Mouse (Mus musculus) kidney, adult 11 months (tissue): ENCODE results near the gene Nt5dc1.
"Not testable (repeated sequence)": the region's sequence is repeated elsewhere in the genome, so short reads cannot be mapped to it uniquely, and the experiment has no call there.

Source experiments
- DNase-seq: peaks from one replicate; pipeline ENCODE4 v3.0.0; 2022

The Nt5dc1 gene

GRCm38 (mm10) chr10:34418204-34418756 is at the start of gene Nt5dc1:
Gene Nt5dc1, minus strand, starts transcription at chr10:34418552.
- peak; percentile 90 for DNase-seq

- DNase-seq = no peak
Observed at GRCm38 (mm10) chr10:34464321-34464720, 46.0 kb upstream of the Nt5dc1 start.

- no peak for DNase-seq
Observed at GRCm38 (mm10) chr10:34461451-34461850, 43.1 kb upstream of the Nt5dc1 start.

DNA sequence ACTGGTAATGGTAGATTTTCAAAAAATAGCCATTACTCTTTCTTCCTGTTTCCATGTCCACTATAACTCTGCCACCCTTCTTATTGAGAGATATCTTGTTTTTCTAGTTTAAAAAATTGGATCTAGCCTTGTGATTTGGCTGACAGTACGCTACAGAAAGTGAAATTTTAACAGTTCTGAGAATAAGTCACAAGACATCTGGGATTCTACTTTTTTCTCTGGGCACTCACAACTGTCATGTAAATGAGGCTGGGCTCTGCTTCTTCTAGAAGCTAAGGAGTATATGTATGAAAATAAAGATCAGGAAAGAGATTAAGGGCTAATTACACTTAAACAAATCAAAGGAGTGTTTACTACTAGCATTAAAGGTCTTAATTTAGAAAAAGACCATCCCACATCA is 31.1 kb upstream of the Nt5dc1 start:
- no peak for DNase-seq

DNA sequence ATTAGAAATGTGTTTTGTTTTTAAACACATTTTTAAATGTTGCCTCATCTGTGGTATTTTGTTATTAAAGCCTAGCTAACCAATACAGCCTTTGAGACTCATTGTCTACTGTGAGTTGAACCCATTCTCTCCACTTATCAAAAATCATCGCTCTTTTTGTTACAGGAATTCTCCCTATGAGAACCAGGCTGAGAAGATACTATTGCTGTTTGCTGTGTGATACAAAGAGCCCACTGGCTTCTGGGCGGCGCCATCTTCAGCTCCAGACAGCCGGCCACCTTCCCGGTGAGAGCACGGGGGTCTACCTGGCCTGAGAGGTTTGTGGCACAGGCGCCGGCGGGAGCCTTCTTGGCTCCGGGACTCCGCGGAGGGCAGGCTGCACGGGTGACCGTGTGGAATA is 15.8 kb upstream of the Nt5dc1 start:
- not testable (repeated sequence) for DNase-seq

- no peak for DNase-seq
Observed at GRCm38 (mm10) chr10:34431783-34432182, 13.4 kb upstream of the Nt5dc1 start.

GRCm38 (mm10) chr10:34418794-34419193 is 442 bp upstream of the Nt5dc1 start:
- not testable (repeated sequence) for DNase-seq

- no peak for DNase-seq
Observed at GRCm38 (mm10) chr10:34399267-34399666, 19.1 kb downstream of the Nt5dc1 start.

DNA sequence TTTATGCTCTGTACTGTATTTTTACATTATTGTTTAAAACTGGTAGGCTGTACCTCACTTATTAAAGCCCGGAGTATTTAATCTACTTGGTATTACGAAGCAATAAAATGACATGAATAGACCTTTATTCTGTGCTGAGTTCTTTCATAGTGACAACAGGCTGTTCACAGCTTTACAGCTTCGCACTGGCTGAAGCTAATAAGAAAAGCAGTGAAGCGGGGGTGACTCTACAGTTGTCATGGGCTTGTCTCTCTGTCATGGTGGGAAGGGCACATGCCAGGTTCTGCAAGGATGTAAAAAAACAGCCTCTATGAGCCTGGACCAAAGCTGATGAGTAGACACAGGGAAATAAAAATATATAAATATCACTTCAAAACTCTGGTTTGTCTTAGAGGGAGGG is 21.4 kb downstream of the Nt5dc1 start:
- no peak for DNase-seq

DNA sequence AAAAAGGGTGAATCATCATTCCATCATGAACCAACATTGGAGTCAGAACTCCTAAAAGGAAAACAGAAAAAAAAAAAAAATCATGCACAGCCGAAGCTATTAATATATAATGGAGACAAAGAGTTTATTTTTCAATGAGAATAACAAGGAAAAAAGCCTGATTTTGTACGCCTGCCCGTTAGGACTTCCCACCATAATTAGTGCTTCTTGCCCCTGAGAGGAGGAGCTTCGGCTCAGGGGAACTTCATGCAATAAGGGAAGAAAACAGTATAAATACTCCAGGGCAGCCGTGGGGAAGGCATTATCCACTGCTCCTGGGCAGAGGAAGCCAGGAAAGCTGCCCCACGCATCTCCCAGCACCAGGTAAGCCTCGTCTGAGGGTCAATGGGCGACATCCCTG is 28.7 kb downstream of the Nt5dc1 start, which contains the start of gene Col10a1:
Col10a1 (plus strand) TSS at position 301 of the 400 bp plus-strand sequence.
- no peak for DNase-seq

- DNase-seq = no peak
Observed at GRCm38 (mm10) chr10:34385636-34386035, 32.7 kb downstream of the Nt5dc1 start.

DNA sequence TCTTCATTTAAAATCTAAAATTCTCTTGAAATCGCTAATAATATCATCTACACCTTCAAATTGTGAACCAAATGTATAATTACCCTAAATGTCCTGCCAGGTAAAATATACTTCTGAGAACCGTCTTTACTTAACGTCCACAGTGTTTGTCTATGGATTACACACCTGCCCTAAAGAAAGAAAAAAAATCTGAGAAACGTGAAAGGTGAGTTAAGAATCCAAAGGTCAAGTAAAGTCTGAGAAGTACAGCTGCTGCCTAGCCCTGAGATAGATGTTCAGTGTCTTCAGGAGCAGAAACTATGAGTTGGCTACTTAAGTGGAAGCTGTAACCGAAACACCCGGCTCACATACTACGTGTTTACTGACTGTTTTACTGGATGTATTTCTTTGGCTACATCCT is 45.0 kb downstream of the Nt5dc1 start:
- no peak for DNase-seq

DNA sequence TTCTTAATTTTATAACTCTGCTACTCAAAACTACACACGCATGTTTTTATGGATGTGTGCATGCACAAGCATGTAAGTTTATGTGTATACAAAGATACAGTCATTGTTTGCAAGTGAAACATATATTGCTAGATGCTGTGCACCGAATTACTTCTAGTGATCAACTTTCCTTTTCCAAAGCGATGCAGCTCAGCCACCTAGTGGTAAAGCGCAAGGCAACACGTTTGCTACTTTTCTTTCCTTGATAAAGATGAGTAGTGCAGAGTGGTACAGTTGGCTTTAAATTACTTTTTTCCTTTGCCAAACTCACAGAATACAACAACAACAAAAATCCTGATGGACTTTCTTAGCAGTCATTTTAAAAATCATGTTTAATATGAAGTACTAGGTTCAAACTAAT is 50.2 kb downstream of the Nt5dc1 start:
- DNase-seq = no peak

DNA sequence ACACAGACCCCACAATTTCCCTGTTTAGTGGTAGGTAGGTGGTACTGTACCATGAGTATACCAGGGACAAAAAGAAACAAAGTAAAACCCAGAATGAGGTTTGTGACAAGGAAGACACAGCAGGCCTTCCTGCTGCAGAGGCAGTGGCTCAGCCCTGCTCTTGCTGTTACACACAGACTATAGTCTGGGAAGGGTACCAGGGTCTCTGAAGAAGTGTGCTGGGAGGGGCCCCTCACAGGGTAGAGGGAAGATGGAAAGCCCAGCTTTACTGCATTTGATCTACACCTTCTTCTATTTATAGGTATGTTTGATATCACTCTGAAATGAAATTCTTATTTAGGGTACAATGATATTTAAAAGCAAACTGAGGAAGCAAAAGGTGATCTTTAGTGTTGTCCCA is 54.6 kb downstream of the Nt5dc1 start:
- no peak for DNase-seq

DNA sequence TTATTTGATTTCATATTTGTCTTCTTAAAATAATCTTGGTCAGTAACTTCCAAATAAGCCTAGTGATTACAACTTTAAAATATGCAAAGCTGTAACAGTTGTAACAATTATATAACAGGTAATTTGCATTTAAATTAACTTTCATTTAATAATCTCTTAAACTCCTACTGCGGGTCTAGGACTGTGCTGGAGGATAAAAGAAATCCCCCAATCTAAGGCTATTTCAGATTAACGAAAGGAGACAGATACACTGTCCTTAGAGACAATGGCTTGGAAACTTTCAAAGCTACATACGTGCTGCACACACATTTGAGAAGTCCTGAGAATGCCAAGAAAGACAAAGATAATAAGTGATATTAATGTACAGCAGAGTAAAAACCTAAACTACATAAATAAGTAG is 60.1 kb downstream of the Nt5dc1 start:
- no peak for DNase-seq

DNA sequence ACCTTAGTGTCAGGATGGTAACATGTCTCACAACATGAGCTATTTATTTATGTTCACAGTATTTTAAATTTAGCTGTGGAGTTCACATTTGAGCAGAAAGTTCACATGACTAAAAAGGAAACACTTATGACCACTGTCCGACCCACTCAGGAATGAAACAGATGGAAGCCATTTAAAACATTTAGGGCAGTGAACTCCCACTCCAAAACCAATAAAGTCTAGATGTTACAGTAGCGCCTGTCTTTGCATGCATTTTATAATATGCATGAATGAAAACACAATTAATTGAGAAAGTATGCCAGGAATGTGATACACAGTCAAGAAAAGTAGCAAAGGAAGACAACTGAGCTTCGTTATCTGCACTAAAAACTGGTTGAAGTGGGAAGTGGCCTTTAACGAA is 66.2 kb downstream of the Nt5dc1 start:
- DNase-seq = no peak

DNA sequence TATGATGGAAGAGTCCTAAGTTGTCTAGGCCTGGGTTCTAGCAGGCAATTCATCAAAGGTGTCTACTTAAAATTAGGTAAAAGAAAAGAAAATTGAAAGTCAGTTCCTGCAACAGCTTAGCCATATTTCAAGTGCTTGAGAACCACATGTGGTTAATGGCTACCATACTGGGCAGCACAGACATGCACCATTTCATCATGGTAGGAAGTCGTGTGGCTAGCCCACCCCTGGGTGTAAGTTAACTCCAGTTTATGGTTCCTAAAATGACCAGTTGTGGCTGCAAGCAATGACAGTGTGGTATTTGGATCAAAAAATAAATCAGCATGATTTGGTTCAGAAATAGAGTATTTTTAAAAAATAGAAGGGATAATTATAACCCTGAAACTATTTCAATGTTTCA is 76.5 kb downstream of the Nt5dc1 start:
- no peak for DNase-seq

- no peak for DNase-seq
Observed at GRCm38 (mm10) chr10:34341014-34341413, 77.3 kb downstream of the Nt5dc1 start.

DNA sequence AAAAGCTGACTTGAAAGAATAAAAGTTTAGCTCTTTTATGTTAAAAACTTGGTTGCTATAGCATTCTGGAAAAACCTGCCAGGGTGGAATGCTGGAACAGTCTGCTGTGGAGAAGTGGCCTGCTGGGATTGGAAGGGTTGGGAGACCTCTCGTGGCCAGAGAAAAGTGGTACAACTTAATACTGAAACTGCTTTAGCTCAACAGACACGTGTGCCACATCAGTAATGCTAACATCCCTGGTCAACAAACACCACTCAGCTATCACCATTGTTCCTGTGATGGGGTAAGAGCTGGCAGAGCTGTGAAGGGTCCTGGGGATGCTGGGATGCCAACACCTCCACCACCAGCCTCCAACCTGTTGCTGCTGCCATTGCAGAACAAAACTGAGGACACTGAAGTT is 90.0 kb downstream of the Nt5dc1 start:
- DNase-seq = peak; percentile 15

DNA sequence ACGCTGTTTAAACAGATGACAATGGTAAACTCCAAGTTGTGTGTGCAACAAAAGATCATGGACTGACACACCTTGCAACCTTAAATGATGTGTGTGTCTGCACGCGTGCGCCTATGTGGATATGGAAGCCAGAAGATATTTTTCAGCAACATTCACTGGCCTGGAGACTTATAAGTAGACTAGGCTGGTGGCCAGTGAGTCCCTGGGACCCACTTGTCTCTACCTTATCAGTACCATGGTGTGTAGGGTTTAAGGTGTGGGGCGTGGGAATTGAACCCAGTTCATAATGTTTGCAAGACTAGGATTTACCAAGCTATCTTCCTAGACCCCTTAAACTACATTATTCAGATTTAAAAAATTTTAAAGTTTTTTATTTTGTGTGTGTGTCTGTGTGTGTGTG is 91.2 kb downstream of the Nt5dc1 start:
- no peak for DNase-seq

DNA sequence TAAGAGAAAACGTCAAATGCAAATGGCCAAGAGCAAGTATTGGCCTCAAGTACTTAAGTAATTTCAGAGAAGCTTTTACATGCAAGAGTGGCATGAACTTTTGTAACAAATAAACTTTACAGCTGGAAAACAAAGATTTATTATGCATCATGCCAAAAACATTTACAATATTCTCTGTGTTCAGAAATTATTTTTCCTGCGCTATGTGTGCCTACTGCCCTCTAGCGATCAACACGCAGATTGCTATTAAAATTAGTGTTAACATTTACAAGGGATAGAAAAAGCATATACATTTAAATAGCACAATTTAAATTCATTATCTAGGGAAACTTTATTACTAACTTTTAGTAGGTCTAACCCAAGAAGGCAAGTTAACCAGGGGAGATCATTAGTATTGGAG is 91.7 kb downstream of the Nt5dc1 start:
- no peak for DNase-seq

DNA sequence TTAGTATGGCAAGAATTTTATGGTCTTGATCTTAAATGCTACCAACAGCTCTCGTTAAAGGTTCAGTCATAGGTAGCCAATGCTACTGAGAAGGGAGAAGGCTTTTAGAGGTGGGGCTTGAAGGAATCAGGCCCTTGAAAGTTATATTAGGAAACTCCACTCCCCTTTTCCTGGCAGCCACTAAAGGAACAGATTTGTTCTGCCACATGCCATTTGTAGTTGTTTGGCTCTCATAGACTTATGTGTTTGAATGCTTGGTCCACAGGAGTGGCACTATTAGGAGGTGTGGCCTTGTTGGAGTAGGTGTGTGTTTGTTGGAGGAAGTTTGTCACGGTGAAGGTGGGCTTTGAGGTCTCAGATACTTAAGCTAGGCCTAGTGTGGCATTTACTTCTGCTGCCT is 97.5 kb downstream of the Nt5dc1 start:
- no peak for DNase-seq

DNA sequence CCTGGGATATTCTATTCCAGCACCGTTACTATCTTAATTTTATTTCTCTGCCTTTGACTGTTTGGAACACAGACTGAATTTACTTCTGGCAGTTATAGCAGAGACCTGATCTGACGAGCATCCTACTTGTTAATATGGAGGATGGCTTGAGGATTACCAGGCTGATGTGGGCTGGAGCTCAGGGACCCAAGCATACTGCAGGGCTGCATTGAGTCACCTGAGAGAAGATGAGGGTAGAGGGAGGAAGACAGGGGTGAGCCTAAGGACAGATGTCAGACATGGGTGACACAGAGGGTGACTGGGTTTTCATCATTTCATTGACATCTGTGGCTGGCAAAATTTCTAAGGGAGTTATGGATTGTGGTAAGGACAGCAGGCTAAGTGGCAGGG is 101.1 kb downstream of the Nt5dc1 start:
- DNase-seq = no peak

GRCm38 (mm10) chr10:34316571-34317216 is 101.7 kb downstream of the Nt5dc1 start:
- no peak for DNase-seq

- no peak for DNase-seq
Observed at GRCm38 (mm10) chr10:34312536-34312935, 105.8 kb downstream of the Nt5dc1 start.
